Mouse (Mus musculus) embryonic stem cell, embryonic (primary cell): ENCODE results near the gene Btg3.

Experiments used
- CTCF ChIA-PET, 4 experiments: fragments of 300-600 bp in 2 of 4; fragments of 350-600 bp in 2 of 4; sonication (Branson Sonifier 250); formaldehyde crosslinking; loops; one replicate each; lab custom pipeline; 2022; ENCODE audit warnings: inconsistent platforms in 2 of 4; lab: Charles Lee
- POLR2A ChIA-PET, 4 experiments: fragments of 300-600 bp in 2 of 4; fragments of 350-600 bp in 2 of 4; sonication (Branson Sonifier 250); formaldehyde crosslinking; loops; one replicate each; lab custom pipeline; 2022; ENCODE audit warnings: antibody characterized with exemption in 4 of 4, inconsistent platforms in 1 of 4; lab: Charles Lee

Btg3 gene

DNA sequence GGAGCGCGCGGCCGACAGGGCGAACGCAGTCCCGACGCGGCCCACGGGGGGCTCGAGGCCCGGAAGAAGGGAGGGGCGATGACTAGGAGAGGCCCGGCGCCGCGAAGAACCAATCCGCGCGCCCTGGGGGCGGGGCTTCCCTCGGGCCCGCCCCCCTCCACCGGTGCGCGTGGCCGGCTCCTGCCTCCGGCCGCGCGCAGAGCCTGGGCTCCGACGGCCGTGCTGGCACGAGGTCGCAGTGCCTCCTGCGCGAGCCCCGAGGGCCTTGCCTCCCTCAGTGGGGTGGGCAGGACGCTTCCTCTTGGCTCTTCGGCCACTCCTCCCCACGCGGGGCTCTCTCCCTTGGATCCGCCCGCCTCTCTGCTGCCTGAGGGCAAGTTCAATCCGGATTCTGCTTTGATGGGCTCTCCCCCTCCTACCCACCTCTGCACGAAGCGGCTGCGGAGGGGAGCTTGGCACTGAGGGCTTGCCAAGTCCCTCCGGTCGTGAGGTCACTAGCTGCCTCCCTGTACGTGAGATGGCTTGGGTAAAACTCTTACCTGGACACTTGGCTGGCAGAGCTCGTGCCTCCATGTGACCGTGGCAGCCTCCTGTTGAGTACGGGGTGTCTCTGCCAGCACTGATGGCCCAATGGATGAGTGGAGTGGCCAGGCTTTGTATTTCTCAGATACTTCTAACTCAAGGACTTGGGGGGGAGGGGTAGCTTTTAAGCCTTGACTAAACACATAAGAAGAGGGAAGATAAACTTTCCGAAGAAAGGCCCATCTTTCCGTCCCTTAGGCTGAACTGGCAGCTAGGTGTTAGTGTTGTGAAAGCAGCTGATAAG lies at the start of gene Btg3:
Gene Btg3, minus strand, starts transcription at position 448 of the 826 bp plus-strand sequence.
- CTCF ChIA-PET: interaction anchor here in 2 of 4 experiments (0.6 to 0.7 kb wide), 2 partner anchors 215 to 573 kb away, joined by 3 to 8 read pairs; no protein-coding TSS in a partner anchor

DNA sequence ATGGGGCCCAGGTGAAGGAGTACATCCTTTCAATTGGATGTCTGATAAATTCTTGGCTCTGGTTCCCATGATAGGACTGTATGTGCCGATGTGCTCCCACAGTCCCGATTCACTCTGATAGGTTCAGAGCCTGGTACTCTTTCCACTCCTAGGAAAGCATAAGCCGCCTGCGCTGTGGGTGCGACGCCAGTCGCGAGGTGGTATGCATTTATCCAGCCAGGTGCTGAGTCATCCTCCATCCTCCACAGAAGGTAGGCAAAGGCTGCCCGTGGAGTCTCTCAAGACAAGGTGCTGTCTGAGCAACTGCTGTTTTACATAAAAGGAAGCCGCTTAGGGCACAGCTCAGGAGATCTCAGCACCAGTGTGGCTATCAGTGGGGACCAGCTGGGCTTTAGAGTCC lies 40.7 kb upstream of the Btg3 start:
- POLR2A ChIA-PET: no interaction called here

More for the DNA sequence above, at the start of gene Btg3:
- POLR2A ChIA-PET: interaction anchor here in 3 of 4 experiments (0.5 to 1.7 kb wide), 15 partner anchors 10 to 261 kb away, joined by 3 to 8 read pairs (median 4); no protein-coding TSS in a partner anchor

GRCm38 (mm10) chr16:78416500-78416899 lies 39.5 kb upstream of the Btg3 start:
- ChIA-PET POLR2A (no interaction called here), CTCF (no interaction called here)

More for the DNA sequence above, 40.7 kb upstream of the Btg3 start:
- CTCF ChIA-PET: no interaction called here

- CTCF ChIA-PET: no interaction called here
- POLR2A ChIA-PET: interaction anchor here in 1 of 4 experiments (1.6 kb wide), 1 partner anchor 9 kb away, joined by 3 read pairs; no protein-coding TSS in a partner anchor
Observed at GRCm38 (mm10) chr16:78409991-78410390, 33.0 kb upstream of the Btg3 start.

DNA sequence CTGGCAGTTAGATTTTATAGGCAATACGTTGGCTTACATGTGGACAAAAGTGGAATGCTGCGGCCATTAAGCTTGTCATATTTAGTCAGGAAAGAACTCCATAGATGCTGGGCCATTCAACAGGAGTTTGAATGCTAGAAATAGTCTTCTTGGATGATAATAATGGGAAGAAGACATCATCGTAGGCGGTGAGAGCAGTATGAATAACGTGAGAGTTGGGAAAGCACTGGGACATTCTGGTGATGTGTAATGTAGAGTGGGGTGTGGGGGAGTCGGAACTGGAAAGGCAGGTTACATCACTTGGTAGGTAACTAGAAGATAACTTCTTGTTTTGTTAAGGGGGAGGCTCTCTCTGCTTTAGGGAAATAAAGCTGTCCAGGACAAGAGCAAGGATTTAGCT lies 30.9 kb upstream of the Btg3 start:
- CTCF ChIA-PET: no interaction called here
- POLR2A ChIA-PET: no interaction called here

DNA sequence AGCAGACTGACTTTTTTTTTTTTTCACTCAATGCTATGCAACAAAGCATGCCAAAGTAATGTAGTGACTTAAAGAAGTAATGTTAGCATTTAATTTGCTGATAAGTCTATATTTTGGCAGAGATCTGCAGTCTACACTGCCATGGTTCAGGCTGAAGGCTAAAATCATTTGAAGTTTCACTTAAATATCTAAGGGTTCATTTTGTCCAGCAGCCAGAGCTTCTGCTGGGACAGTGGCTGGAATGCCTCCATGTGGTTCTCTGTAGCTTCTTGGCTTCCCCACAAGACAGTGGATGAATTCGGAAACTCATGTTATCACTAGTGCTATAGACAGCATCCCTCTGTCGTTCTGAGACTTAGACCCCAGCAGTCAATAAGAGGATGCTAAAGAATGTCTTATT lies 29.7 kb upstream of the Btg3 start:
- POLR2A ChIA-PET: no interaction called here

GRCm38 (mm10) chr16:78402316-78402715 lies 25.3 kb upstream of the Btg3 start:
- ChIA-PET POLR2A (interaction anchor here in 2 of 4 experiments (0.6 kb wide), 2 partner anchors 27 to 47 kb away, joined by 3 to 4 read pairs; no protein-coding TSS in a partner anchor), CTCF (no interaction called here)

More for the DNA sequence above, 29.7 kb upstream of the Btg3 start:
- CTCF ChIA-PET: no interaction called here

DNA sequence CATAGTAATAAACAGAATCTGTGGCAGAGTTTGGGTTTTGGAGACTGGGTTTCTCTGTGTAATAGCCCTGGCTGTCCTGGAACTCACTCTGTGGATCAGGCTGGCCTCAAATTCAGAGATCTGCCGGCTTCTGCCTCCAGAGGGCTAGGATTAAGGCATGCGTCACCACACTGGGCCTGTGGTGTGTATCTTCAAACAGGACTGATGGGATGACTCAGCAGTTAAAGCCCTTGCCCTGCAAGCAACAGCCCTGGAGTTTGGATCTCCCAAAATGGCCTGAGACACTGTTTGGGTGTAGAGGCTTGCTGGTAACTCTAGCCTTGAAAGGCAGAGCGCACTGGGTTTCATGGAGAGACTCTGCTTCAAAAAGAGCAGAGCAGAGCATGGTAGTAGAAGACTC lies 22.4 kb upstream of the Btg3 start:
- CTCF ChIA-PET: no interaction called here
- POLR2A ChIA-PET: no interaction called here

DNA sequence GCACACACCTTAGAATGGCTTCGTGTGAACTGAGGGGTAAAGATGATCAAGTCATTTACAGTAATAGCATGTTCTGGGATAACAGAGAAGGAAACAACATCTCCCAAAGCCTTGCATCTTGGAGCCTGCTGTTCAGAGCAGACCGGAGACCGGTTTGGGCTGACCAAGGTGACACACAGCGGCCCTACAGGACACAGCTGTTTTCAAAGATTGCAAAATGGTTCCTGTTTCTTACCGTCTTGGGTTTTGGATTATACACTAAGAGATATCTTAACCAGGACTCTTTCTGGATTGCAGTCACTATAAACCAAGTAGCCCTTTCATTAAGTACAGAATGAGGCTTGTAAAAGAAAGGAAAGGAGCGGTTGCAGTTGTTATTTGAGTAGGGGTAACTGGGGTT lies 21.7 kb upstream of the Btg3 start:
- POLR2A ChIA-PET: no interaction called here

DNA sequence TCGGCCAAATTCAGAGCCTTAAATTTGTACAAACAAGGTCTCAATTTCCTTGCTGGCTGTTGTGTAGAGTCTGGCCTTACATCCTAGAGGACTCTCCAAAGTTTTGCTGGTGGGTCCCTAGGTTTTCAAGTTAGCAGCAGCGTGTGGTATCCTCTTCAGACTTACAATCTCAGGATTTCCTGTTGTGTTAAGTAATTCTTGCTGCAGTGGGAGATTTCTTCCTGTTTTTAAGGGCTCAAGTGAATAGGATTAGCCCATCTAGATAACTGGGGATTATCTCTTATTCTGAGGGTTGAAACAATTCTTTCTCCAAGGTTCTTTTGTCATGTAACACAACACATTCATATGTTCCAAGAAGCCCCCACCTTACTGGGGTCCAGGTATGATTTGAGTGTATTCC lies 14.4 kb upstream of the Btg3 start:
- POLR2A ChIA-PET: no interaction called here
- CTCF ChIA-PET: no interaction called here

More for the DNA sequence above, 21.7 kb upstream of the Btg3 start:
- CTCF ChIA-PET: no interaction called here

GRCm38 (mm10) chr16:78389986-78390385 lies 13.0 kb upstream of the Btg3 start:
- CTCF ChIA-PET: interaction anchor here in 2 of 4 experiments (0.6 kb wide), 2 partner anchors 436 to 846 kb away, joined by 3 to 4 read pairs; no protein-coding TSS in a partner anchor
- POLR2A ChIA-PET: interaction anchor here in 1 of 4 experiments (0.6 to 1.6 kb wide), 2 partner anchors 13 to 15 kb away, joined by 3 to 4 read pairs; partner anchors contain the start of gene Btg3

DNA sequence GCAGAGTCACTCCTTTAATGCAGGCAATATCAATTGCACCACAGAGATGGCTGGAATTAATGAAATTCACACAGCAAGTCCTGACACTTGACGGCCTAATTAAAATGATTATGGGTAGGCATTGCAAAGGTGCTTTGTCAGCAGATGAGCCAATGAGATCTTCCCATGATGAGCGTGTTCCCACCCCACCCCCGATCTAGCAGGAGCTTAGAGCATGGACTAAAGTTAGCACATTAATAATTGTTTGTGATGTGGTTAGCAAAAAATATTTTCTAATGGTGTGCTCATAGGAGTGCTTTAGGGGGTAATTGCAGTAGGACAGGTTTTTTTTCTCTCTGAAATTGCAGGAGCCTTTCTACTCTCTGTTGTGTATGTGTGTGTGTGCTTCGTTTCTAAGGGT lies 12.1 kb upstream of the Btg3 start:
- POLR2A ChIA-PET: interaction anchor here in 2 of 4 experiments (1.0 to 1.6 kb wide), 3 partner anchors 12 to 15 kb away, joined by 3 to 4 read pairs (median 3); partner anchors contain the start of gene Btg3 (in 1 of the 2)
- CTCF ChIA-PET: no interaction called here

GRCm38 (mm10) chr16:78378493-78378892 lies 1.5 kb upstream of the Btg3 start:
- CTCF ChIA-PET: interaction anchor here in 2 of 4 experiments (0.6 to 0.9 kb wide), 2 partner anchors 62 to 257 kb away, joined by 3 to 4 read pairs; no protein-coding TSS in a partner anchor
- POLR2A ChIA-PET: no interaction called here

- ChIA-PET CTCF (interaction anchor here in 1 of 4 experiments (1.4 kb wide), 1 partner anchor 177 kb away, joined by 3 read pairs; no protein-coding TSS in a partner anchor), POLR2A (interaction anchor here (0.5 to 3.2 kb wide), 31 partner anchors 9 to 477 kb away, joined by 3 to 37 read pairs (median 4); partner anchors contain the start of gene Cxadr (in 2 of the 4))
Observed at GRCm38 (mm10) chr16:78375821-78376691, 936 bp downstream of the Btg3 start.

DNA sequence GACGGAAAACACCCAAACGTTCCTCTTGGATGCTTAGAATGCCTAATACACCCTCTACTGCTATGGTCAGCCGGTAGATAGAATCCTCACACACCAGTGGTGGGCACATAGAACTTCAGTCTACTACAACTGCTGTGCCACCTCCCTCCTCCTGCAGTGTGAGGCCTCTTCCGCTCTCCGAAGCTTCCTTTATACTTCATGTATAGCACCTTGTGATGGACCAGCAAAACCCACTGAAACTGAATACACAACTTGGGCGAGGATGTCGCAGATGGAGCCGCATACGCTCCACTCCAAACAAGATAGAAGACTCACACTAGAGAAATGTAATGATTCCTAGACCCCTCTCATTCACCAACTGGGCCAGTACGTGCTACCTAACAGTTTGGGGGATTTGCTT lies 1.8 kb downstream of the Btg3 start:
- ChIA-PET CTCF (interaction anchor here in 1 of 4 experiments (1.4 kb wide), 1 partner anchor 176 kb away, joined by 3 read pairs; no protein-coding TSS in a partner anchor), POLR2A (interaction anchor here (0.5 to 3.2 kb wide), 30 partner anchors 8 to 478 kb away, joined by 3 to 37 read pairs (median 4); partner anchors contain the start of gene Cxadr (in 2 of the 4))

GRCm38 (mm10) chr16:78373743-78374142 lies 3.2 kb downstream of the Btg3 start:
- ChIA-PET CTCF (interaction anchor here in 1 of 4 experiments (0.7 kb wide), 1 partner anchor 139 kb away, joined by 4 read pairs; no protein-coding TSS in a partner anchor), POLR2A (interaction anchor here in 3 of 4 experiments (0.6 to 3.2 kb wide), 6 partner anchors 10 to 606 kb away, joined by 3 to 21 read pairs (median 4); no protein-coding TSS in a partner anchor)

DNA sequence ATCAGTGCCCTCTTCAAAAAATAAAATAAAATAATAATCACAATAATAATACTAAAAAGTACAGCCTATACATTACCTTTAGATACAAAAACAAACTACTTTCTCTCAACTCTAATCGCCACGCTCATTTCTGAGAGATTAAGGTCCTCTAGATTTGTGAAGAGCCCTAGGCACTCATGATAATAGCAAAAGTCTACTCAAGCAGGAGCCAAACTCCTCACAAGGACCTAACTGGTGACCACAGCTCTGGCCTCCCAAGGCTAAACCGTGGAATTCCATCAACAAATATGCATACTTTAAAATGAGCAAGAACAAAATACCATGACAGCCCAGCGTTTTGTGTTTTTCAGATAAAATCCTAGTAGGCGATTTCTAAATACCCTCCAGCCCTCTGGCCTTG lies 4.2 kb downstream of the Btg3 start:
- ChIA-PET CTCF (no interaction called here), POLR2A (interaction anchor here in 2 of 4 experiments (1.0 kb wide), 2 partner anchors 10 to 174 kb away, joined by 3 read pairs; no protein-coding TSS in a partner anchor)

DNA sequence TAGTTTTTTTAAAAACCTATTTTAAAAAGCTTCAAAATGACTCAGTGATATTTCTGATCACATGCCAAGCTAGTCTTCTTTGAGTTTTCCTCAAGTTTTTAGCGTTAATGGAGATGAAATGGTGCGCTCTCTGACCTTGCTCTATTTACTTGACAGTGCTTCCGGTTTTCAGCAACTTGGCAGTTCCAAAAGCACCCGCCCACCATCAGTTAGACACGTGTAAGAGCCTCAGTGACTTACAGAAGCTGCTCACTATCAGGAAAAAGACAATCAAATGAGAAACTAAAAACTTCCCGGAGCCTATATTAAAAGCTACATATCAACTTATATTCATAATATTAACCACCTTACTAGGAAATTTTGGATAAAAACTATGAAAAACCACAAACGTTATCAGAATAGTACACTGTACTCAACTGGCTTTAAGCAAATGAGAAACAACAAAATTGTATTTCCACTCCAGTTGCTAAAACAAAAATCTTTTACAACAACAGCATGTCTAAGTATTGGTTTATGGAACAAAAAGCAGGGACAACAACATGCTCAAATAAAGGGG lies 5.4 kb downstream of the Btg3 start:
- ChIA-PET CTCF (interaction anchor here in 1 of 4 experiments (0.7 kb wide), 1 partner anchor 986 kb away, joined by 3 read pairs; no protein-coding TSS in a partner anchor), POLR2A (interaction anchor here in 2 of 4 experiments (0.9 to 1.5 kb wide), 9 partner anchors 8 to 217 kb away, joined by 3 to 6 read pairs (median 3); partner anchors contain the start of gene Cxadr (in 1 of the 2))
